Mouse (Mus musculus) embryonic facial prominence, embryonic 11.5 days (tissue): ENCODE measurements around the gene Fgf18. TPM values are rescaled to one million over a fixed set of nuclear protein-coding genes. Genes with fewer than 3 reads are reported as not detected.

ENCODE experiments used
- ATAC-seq: fragments of 200-750 bp; cut with Nextera tagmentation; replicated peaks from 2 replicates; pipeline ENCODE4 v1.8.0; 2017; ENCODE audit warnings: low read depth; ENCODE audit not compliant: insufficient number of reproducible peaks, low FRiP score, low TSS enrichment
- DNase-seq: peaks from one replicate; pipeline ENCODE4 v3.0.0-alpha.2; 2015; ENCODE audit warnings: low spot score
- H3K27ac ChIP-seq: fragments of 300-500 bp; sonication (generic); replicated peaks from 2 replicates; pipeline ENCODE4 v1.5.1; 2014; ENCODE audit warnings: mild to moderate bottlenecking, low read depth, low read length, control low read depth
- H3K27me3 ChIP-seq: fragments of 300-500 bp; sonication (generic); 2 replicates; pipeline ENCODE4 v1.6.1; 2014; ENCODE audit warnings: mild to moderate bottlenecking, low read length, moderate library complexity, mixed read lengths; ENCODE audit not compliant: control insufficient read depth, insufficient read depth
- H3K36me3 ChIP-seq: fragments of 300-500 bp; sonication (generic); replicated peaks from 2 replicates; pipeline ENCODE4 v1.6.1; 2014; ENCODE audit warnings: low read depth, mild to moderate bottlenecking, low read length, moderate library complexity, mixed read lengths; ENCODE audit not compliant: control insufficient read depth, insufficient read depth
- H3K4me1 ChIP-seq: fragments of 300-500 bp; sonication (generic); 2 replicates; pipeline ENCODE4 v1.6.1; 2014; ENCODE audit warnings: low read length, mixed read lengths; ENCODE audit not compliant: control insufficient read depth, insufficient read depth
- H3K4me2 ChIP-seq: fragments of 300-500 bp; sonication (generic); 2 replicates; pipeline ENCODE4 v1.6.1; 2014; ENCODE audit warnings: low read depth, mild to moderate bottlenecking, control low read depth, low read length, moderate library complexity
- H3K4me3 ChIP-seq: fragments of 300-500 bp; sonication (generic); 2 replicates; pipeline ENCODE4 v1.5.1; 2014; ENCODE audit warnings: low read depth, low read length, control low read depth
- H3K9ac ChIP-seq: fragments of 300-500 bp; sonication (generic); replicated peaks from 2 replicates; pipeline ENCODE4 v1.6.1; 2014; ENCODE audit warnings: mild to moderate bottlenecking, control low read depth, low read length
- H3K9me3 ChIP-seq: fragments of 300-500 bp; sonication (generic); replicated peaks from 2 replicates; pipeline ENCODE4 v1.6.1; 2016; ENCODE audit warnings: mild to moderate bottlenecking, low read length, inconsistent platforms, mixed read lengths; ENCODE audit not compliant: control insufficient read depth
- WGBS: fragments of 180-500 bp; shearing (Covaris S2); extraction: QIAGEN DNeasy Blood & Tissue Kit; methylation state at CpG from one replicate; pipeline ENCODE4 v1.1.7; 2014; 5-methylcytosine and 5-hydroxymethylcytosine counted together
- polyA plus RNA-seq: library from polyadenylated mRNA; unstranded; fragments of >200 nt; fragmentation: Nextera tagmentation; extraction: Ambion mirVana; gene quantifications from 2 replicates; pipeline ENCODE4 v1.2.1, GENCODE M21; 2014

The Fgf18 gene
- polyA plus RNA-seq, 1 experiment from 2014 or later: 4.0 TPM

DNA sequence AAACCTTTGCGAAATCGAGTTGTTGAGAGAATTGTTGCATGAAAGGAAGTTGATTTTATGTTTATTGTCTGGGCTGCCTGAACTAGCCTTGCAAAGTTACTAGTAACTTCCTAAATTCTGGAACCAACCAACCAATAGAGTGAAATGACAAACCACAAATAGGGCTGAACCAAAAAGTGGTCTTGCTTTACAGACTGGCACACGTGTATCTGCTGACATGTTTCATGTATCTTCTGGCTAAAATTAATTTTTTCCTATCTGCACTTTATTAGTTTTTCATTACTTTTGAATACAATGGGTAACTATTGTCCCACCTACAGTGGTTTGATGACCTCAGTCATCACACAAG lies 1.9 kb upstream of the Fgf18 start:
- 28% methylated on average over 3 of the region's 3 CpGs for WGBS
- no peak overlapping the region for H3K27ac ChIP-seq
- DNase-seq: no peak
- peaks cover 1% of the 10 kb centered on the region for H3K36me3 ChIP-seq
- H3K4me1 ChIP-seq: peaks cover 16% of the 10 kb centered on the region; the same call in 1 of the 2 replicates
- peaks cover 12% of the 10 kb centered on the region for H3K27me3 ChIP-seq
- H3K9ac ChIP-seq: no peak overlapping the region
- no peaks in the 10 kb centered on the region for H3K9me3 ChIP-seq
- ATAC-seq: no peak
- H3K4me3 ChIP-seq: no peak overlapping the region
- H3K4me2 ChIP-seq: no peak overlapping the region

DNA sequence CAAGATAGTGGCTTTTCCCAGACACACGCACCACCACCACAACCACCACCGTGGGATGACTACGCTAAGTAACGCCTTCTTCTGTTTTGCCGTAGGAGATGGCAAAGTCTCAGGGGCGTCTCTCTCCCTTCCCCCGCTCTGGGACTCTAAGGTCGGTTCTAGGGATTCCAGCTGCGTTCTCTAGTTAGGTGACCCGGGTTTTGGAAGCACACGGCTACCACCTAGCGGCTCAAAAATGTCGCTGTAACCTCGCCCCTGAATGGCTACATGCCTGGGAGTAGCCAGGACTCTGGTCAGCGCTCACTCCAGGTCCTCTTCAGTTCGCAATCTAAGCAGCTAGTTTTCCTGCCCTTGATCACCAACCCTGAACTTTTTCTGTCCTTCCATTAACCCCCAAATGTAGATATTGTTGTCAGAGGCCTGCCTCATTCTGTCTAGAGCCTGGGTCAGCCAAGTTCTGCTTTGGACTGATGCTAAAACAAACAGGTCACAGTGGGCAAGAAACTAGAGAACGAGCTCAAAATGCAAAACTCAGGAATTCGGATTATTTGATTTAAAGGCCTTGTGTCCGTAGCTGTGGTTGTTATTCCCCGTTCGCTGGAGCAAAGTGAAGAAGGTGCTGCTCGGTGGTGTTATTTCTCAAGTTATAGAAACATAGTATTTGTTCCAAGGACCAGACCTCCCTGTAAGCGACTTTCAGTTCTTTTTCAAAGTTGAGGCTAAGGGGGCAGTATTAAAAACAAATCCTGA lies 1.3 kb upstream of the Fgf18 start:
- DNase-seq: peak; percentile 95
- H3K27ac ChIP-seq: no peak overlapping the region

DNA sequence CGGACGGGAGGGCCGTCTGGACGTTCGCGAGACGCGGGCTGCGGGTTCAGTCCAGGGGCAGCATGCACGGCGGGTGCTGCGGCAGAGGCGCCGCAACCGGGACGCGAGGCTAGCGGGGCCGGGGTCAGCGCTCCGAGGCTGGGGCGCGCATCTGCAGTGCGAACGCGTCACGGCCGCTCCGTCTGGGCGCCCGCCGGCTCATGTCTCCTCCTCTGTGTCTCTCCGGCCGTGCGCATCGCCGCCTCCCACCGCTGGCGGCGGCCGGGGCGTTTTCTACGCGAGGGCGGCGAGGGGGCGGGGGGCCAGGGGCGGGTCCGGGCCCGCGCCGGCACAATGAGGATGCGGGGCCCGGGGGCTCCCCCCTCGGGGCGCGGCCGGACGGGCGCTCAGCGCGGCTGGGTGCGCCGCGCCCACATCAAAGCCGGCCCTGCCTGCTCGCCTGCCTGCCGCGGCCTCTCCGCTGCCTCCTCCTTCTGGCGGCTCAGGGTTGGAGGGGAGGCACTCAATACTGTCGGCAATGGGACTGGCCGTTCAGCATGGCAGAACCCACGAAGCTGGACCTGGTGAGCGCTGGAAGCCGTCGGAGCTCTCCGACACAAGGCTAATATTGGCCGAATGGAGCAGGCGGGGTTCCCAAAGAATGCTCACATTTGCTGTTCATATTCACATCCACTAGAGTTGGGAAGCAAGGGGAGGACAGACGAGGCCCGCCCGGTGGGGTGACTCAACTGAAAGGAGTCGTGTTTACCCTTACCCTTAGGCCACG lies 555 bp upstream of the Fgf18 start:
- Histone ChIP-seq H3K4me3 (peak overlapping the region; percentile 54), H3K9ac (peak overlapping the region; percentile 65), H3K27ac (0 out of 2 replicates have a peak overlapping the region, but pooled peaks have one; percentile 13), H3K4me1 (peaks cover 16% of the 10 kb centered on the region; the same call in 1 of the 2 replicates), H3K36me3 (no peaks in the 10 kb centered on the region; the same call in 1 of the 2 replicates), H3K27me3 (peaks cover 12% of the 10 kb centered on the region), H3K9me3 (no peaks in the 10 kb centered on the region), H3K4me2 (peak overlapping the region; percentile 98)
- under 1% methylated on average over 50 of the region's 85 CpGs for WGBS
- DNase-seq (peak; percentile 67), ATAC-seq (peak; percentile 59)

More for the DNA sequence above, 1.3 kb upstream of the Fgf18 start:
- peaks cover 12% of the 10 kb centered on the region for H3K27me3 ChIP-seq
- peak overlapping the region; percentile 98 for H3K4me2 ChIP-seq
- H3K9ac ChIP-seq: no peak overlapping the region; the same call in 1 of the 2 replicates
- WGBS: 5% methylated on average over 23 of the region's 23 CpGs
- peaks cover 16% of the 10 kb centered on the region; the same call in 1 of the 2 replicates for H3K4me1 ChIP-seq
- no peaks in the 10 kb centered on the region for H3K9me3 ChIP-seq
- H3K4me3 ChIP-seq: peak overlapping the region; percentile 54
- ATAC-seq: peak; percentile 50
- no peaks in the 10 kb centered on the region; the same call in 1 of the 2 replicates for H3K36me3 ChIP-seq

DNA sequence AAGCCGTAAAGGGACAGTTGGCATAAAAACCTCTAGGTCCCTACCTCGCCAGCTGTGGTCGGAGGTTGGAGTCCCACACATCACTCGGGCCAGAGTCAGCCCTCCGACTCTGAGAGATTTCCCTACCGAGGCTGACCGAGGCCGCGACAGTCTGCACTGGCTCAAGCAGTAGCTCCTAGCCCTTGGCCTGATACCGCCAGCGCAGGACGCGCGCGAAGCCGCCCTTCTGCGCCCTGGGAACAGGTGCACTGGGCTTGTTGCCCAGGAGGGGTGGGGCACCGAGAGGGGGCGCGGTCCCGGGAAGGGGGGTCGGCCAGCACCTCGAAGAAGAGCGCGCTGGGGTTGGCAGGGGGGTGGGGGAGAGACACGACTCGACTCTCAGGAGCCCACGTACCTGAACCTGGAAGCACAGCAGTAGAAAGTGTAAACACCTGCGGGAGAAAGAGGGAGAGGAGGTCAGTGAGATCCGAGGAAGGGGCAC lies 509 bp downstream of the Fgf18 start:
- DNase-seq: no peak
- H3K9me3 ChIP-seq: no peaks in the 10 kb centered on the region
- no peak overlapping the region for H3K27ac ChIP-seq
- 2% methylated on average over 29 of the region's 30 CpGs for WGBS
- ATAC-seq: no peak
- peaks cover 16% of the 10 kb centered on the region; the same call in 1 of the 2 replicates for H3K4me1 ChIP-seq
- H3K4me2 ChIP-seq: peak overlapping the region; percentile 98
- H3K27me3 ChIP-seq: peaks cover 12% of the 10 kb centered on the region
- H3K36me3 ChIP-seq: no peaks in the 10 kb centered on the region
- H3K9ac ChIP-seq: peak overlapping the region; percentile 65
- H3K4me3 ChIP-seq: peak overlapping the region; percentile 54

DNA sequence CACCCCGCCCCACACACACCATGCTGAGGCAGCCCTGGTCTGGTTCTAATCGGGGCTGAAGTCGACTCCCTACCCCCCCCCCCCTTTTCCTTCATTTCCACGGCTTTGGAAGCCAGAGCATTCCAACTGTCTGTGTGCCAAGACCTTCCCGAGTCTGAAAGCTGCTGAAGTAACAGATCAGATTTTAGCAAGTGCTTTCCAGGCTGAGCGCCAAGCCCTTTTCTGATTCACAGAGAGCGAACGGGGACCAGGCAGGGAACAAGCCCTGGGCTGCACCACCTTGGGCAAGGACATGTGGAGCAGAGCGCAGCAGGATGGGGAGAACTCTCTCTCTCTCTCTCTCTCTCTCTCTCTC lies 1.1 kb downstream of the Fgf18 start:
- 4% methylated on average over 9 of the region's 9 CpGs for WGBS
- Histone ChIP-seq H3K9ac (no peak overlapping the region), H3K36me3 (no peaks in the 10 kb centered on the region), H3K27me3 (peaks cover 12% of the 10 kb centered on the region), H3K4me1 (peaks cover 16% of the 10 kb centered on the region; the same call in 1 of the 2 replicates), H3K4me3 (peak overlapping the region; percentile 54; the same call in 1 of the 2 replicates), H3K9me3 (no peaks in the 10 kb centered on the region), H3K27ac (no peak overlapping the region), H3K4me2 (no peak overlapping the region)
- DNase-seq: peak; percentile 45
- ATAC-seq: no peak

DNA sequence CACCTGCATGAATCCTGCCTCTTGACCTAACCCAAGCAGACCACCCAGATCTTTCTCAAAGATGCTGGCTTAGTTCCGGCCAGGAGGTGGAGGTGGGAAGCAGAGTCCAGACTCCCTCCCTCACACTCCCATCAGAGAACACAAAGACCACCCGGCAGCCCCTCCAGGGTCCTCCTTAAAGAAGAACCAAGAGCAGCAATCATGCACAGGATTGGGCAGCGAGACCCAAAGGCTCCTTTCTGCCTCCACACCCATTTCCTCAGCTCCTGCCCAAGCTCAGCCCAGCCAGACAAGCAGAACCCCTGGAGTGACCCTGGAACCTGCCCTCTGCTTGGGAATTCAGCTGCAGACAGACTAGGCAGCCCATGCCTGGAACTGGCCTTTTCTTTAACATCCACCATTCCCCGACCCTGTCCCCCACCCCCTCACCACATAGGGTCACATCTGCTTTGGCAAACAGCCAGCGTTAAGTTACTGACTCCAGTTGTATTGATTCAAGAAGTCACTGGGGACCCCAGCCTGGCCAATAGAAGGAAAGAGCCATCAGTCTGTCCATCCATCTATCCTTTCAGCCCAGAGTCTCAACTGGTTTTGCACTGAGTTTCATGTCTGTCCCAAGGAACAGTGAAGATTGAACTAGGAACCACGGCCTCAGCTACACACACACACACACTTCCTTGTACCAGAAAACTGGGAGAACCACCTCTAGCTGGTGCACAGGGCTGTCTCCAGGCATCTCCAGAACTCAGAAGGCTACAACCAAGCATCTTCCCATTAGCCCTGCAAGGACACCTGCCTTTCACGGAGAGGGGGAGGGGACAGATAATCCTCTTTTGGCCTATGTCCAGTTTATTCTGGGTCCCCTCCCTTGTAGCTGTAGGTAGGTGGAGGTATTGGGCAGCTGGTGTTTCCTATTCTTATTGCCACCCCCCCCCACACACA lies 1.7 kb downstream of the Fgf18 start:
- DNase-seq (peak; percentile 39), ATAC-seq (no peak)
- H3K4me3 ChIP-seq: no peak overlapping the region
- 14% methylated on average over 7 of the region's 7 CpGs for WGBS
- no peak overlapping the region for H3K9ac ChIP-seq
- peak overlapping the region; percentile 7; the same call in 1 of the 2 replicates for H3K4me2 ChIP-seq
- peaks cover 12% of the 10 kb centered on the region for H3K27me3 ChIP-seq
- peaks cover 16% of the 10 kb centered on the region; the same call in 1 of the 2 replicates for H3K4me1 ChIP-seq
- H3K9me3 ChIP-seq: no peaks in the 10 kb centered on the region
- H3K36me3 ChIP-seq: no peaks in the 10 kb centered on the region
- no peak overlapping the region for H3K27ac ChIP-seq

DNA sequence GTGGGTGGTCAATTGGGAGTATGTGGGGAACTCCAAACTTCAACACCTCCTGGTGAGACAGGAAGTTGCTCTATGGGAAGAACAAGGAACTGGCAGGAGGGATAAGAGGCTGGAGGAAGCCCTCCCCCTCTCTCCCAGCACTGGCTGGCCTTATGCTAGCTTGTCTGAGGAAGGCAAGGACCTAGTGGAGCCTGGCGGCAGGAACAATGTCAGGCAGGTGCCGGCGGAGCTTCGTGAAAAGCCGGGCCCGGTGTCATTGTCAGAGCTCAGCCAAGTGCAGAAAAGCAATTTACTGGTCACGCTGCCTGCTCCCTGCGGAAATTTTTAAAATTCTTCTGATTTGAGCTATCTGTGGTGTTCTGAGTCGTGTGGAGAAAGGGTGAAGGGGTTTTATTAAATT lies 3.3 kb downstream of the Fgf18 start:
- no peak overlapping the region for H3K4me2 ChIP-seq
- WGBS: 18% methylated on average over 9 of the region's 9 CpGs
- H3K9ac ChIP-seq: no peak overlapping the region
- H3K27ac ChIP-seq: no peak overlapping the region
- DNase-seq (no peak), ATAC-seq (no peak)
- H3K36me3 ChIP-seq: no peaks in the 10 kb centered on the region
- H3K4me1 ChIP-seq: peaks cover 16% of the 10 kb centered on the region; the same call in 1 of the 2 replicates
- no peaks in the 10 kb centered on the region for H3K9me3 ChIP-seq
- H3K27me3 ChIP-seq: peaks cover 12% of the 10 kb centered on the region
- H3K4me3 ChIP-seq: no peak overlapping the region
